Mouse (Mus musculus): ENCODE measurements around the gene E130208F15Rik. TPM values are rescaled to one million over a fixed set of nuclear protein-coding genes. Genes with fewer than 3 reads are reported as not detected.

Gene E130208F15Rik
- total RNA-seq, 1 experiment from 2014 or later, result 2.2 TPM

- no peak for ATAC-seq (replicated peaks; ENCODE audit: insufficient number of reproducible peaks, low FRiP score, low TSS enrichment, poor library complexity, severe bottlenecking)
Observed at GRCm38 (mm10) chr7:30367466-30367865, 45.9 kb downstream of the E130208F15Rik start.

Other genes starting within 250 kb of the E130208F15Rik start
- 3.8 to 9.1 TPM (median 4.3 TPM) in 3 replicates for gene Zfp82, start 248.8 kb upstream of the E130208F15Rik start, total RNA-seq (2017)
- gene Gm26920, start 231.3 kb upstream of the E130208F15Rik start, total RNA-seq (2017), result not detected in 3 replicates
- gene Zfp566, start 231.2 kb upstream of the E130208F15Rik start, total RNA-seq (2017), result 0.43 to 3.1 TPM in 2 of 3 replicates, not detected in the other
- 12.9 to 53.8 TPM (median 19.3 TPM) in 3 replicates for gene Zfp260, start 227.0 kb upstream of the E130208F15Rik start, total RNA-seq (2017)
- 3.6 to 16.7 TPM (median 6.6 TPM) in 3 replicates for gene Zfp382, start 199.8 kb upstream of the E130208F15Rik start, total RNA-seq (2017)
- gene Zfp146, start 152.0 kb upstream of the E130208F15Rik start, total RNA-seq (2017), result 26.9 to 47.7 TPM (median 40.3 TPM) in 3 replicates
- gene Cox7a1, start 137.6 kb upstream of the E130208F15Rik start, total RNA-seq (2017), result not detected in 3 replicates
- 217 to 229 TPM (median 219 TPM) in 3 replicates for gene Capns1, start 122.9 kb upstream of the E130208F15Rik start, total RNA-seq (2017)
- gene Polr2i, start 89.8 kb upstream of the E130208F15Rik start, total RNA-seq (2017), result 29.5 to 52.1 TPM (median 49.3 TPM) in 3 replicates
- 32.7 to 60.7 TPM (median 37.0 TPM) in 3 replicates for gene Tbcb, start 89.5 kb upstream of the E130208F15Rik start, total RNA-seq (2017)
- gene Ovol3, start 86.0 kb upstream of the E130208F15Rik start, total RNA-seq (2017), result not detected in 3 replicates
- gene Thap8, start 41.6 kb upstream of the E130208F15Rik start, total RNA-seq (2017), result 1.0 to 3.2 TPM in 2 of 3 replicates, not detected in the other
- 1.3 to 4.7 TPM (median 3.0 TPM) in 3 replicates for gene Wdr62, start 41.3 kb upstream of the E130208F15Rik start, total RNA-seq (2017)
- 2.2 TPM in 1 of 3 replicates, not detected in the others for gene Clip3, start 30.0 kb upstream of the E130208F15Rik start, total RNA-seq (2017)
- gene Alkbh6, start 13.0 kb upstream of the E130208F15Rik start, total RNA-seq (2017), result 27.8 to 47.4 TPM (median 35.8 TPM) in 3 replicates
- 3.0 TPM in 1 of 3 replicates, not detected in the others for gene Syne4, start 6.9 kb upstream of the E130208F15Rik start, total RNA-seq (2017)
- 11.3 to 13.7 TPM (median 11.5 TPM) in 3 replicates for gene Sdhaf1, start 2.2 kb downstream of the E130208F15Rik start, total RNA-seq (2017)
- not detected in 3 replicates for gene Lrfn3, start 41.0 kb downstream of the E130208F15Rik start, total RNA-seq (2017)
- gene Tyrobp, start 92.0 kb downstream of the E130208F15Rik start, total RNA-seq (2017), result 1,651 to 1,754 TPM (median 1,724 TPM) in 3 replicates
- 44.2 to 97.2 TPM (median 67.5 TPM) in 3 replicates for gene Hcst, start 98.1 kb downstream of the E130208F15Rik start, total RNA-seq (2017)
- gene Nfkbid, start 100.0 kb downstream of the E130208F15Rik start, total RNA-seq (2017), result 25.9 to 48.3 TPM (median 34.1 TPM) in 3 replicates
- 0.68 TPM in 1 of 3 replicates, not detected in the others for gene Aplp1, start 123.8 kb downstream of the E130208F15Rik start, total RNA-seq (2017)
- gene Kirrel2, start 135.9 kb downstream of the E130208F15Rik start, total RNA-seq (2017), result not detected in 3 replicates
- not detected in 3 replicates for gene Nphs1, start 136.6 kb downstream of the E130208F15Rik start, total RNA-seq (2017)
- gene Prodh2, start 171.9 kb downstream of the E130208F15Rik start, total RNA-seq (2017), result not detected in 3 replicates
- gene Arhgap33, start 213.3 kb downstream of the E130208F15Rik start, total RNA-seq (2017), result 0.97 to 1.5 TPM in 2 of 3 replicates, not detected in the other
- gene Hspb6, start 230.4 kb downstream of the E130208F15Rik start, total RNA-seq (2017), result 0.19 to 2.7 TPM (median 1.5 TPM) in 3 replicates
- 1.7 to 4.3 TPM (median 3.3 TPM) in 3 replicates for gene Proser3, start 230.6 kb downstream of the E130208F15Rik start, total RNA-seq (2017)
- gene Lin37, start 238.1 kb downstream of the E130208F15Rik start, total RNA-seq (2017), result 8.1 to 26.1 TPM (median 10.0 TPM) in 3 replicates
- 66.7 to 101 TPM (median 99.2 TPM) in 3 replicates for gene U2af1l4, start 241.6 kb downstream of the E130208F15Rik start, total RNA-seq (2017)
- 3.5 to 14.5 TPM (median 11.1 TPM) in 3 replicates for gene Gm49396, start 241.6 kb downstream of the E130208F15Rik start, total RNA-seq (2017)
- 76.7 to 145 TPM (median 135 TPM) in 3 replicates for gene Psenen, start 241.9 kb downstream of the E130208F15Rik start, total RNA-seq (2017)
- gene Igflr1, start 243.7 kb downstream of the E130208F15Rik start, total RNA-seq (2017), result 0.43 TPM in 1 of 3 replicates, not detected in the others